Mouse (Mus musculus) gastrocnemius, postnatal 10 days (tissue): ENCODE measurements around the gene Dnmt3l. TPM values are rescaled to one million over a fixed set of nuclear protein-coding genes. Genes with fewer than 3 reads are reported as not detected.
A peak's percentile ranks its signal among the peaks of the same experiment; 100 is the strongest.
"Not testable (repeated sequence)": the region's sequence is repeated elsewhere in the genome, so short reads cannot be mapped to it uniquely, and the experiment has no call there.

ENCODE experiments used
- DNase-seq: peaks from one replicate; pipeline ENCODE4 v3.0.0; 2021; ENCODE audit warnings: mixed read lengths
- total RNA-seq, 2 experiments: library from RNA; stranded (reverse); gene quantifications; 2 replicates each; pipeline ENCODE4 v1.2.3; 2021

Gene Dnmt3l
- total RNA-seq, 2 experiments from 2014 or later = not detected

- no peak for DNase-seq
Observed at GRCm38 (mm10) chr10:78085711-78086110, 44.0 kb downstream of the Dnmt3l start.

- DNase-seq = no peak
Observed at GRCm38 (mm10) chr10:78086444-78087061, 44.8 kb downstream of the Dnmt3l start.

- DNase-seq = no peak
Observed at GRCm38 (mm10) chr10:78087101-78087511, 45.4 kb downstream of the Dnmt3l start.

GRCm38 (mm10) chr10:78090246-78090645 is 48.5 kb downstream of the Dnmt3l start:
- DNase-seq = no peak

GRCm38 (mm10) chr10:78090706-78091491 is 49.2 kb downstream of the Dnmt3l start:
- DNase-seq = no peak

- DNase-seq = no peak
Observed at GRCm38 (mm10) chr10:78091865-78092724, 50.3 kb downstream of the Dnmt3l start.

- no peak for DNase-seq
Observed at GRCm38 (mm10) chr10:78092725-78093029, 50.9 kb downstream of the Dnmt3l start.

GRCm38 (mm10) chr10:78095221-78095620 is 53.5 kb downstream of the Dnmt3l start:
- DNase-seq = no peak

- DNase-seq = no peak
Observed at GRCm38 (mm10) chr10:78095954-78096931, 54.5 kb downstream of the Dnmt3l start.

GRCm38 (mm10) chr10:78099860-78100259 is 58.1 kb downstream of the Dnmt3l start:
- DNase-seq = not testable (repeated sequence)

- no peak for DNase-seq
Observed at GRCm38 (mm10) chr10:78100989-78101780, 59.4 kb downstream of the Dnmt3l start.

GRCm38 (mm10) chr10:78104555-78105490 is 63.1 kb downstream of the Dnmt3l start:
- peak; percentile 51 for DNase-seq

GRCm38 (mm10) chr10:78105548-78105947 is 63.8 kb downstream of the Dnmt3l start:
- DNase-seq = no peak

Other genes starting within 250 kb of the Dnmt3l start
- not detected for gene Gm9639, start 246.9 kb upstream of the Dnmt3l start, total RNA-seq
- not detected for gene Gm19668, start 242.8 kb upstream of the Dnmt3l start, total RNA-seq
- gene Gm9507, start 230.1 kb upstream of the Dnmt3l start, total RNA-seq = not detected
- not detected for gene Gm2696, start 227.3 kb upstream of the Dnmt3l start, total RNA-seq
- not detected for gene Krtap10-4, start 214.9 kb upstream of the Dnmt3l start, total RNA-seq
- gene Krtap10-10, start 206.0 kb upstream of the Dnmt3l start, total RNA-seq = not detected
- not detected for gene Gm36176, start 195.1 kb upstream of the Dnmt3l start, total RNA-seq
- gene Gm10318, start 189.1 kb upstream of the Dnmt3l start, total RNA-seq = not detected
- not detected for gene Gm3285, start 180.0 kb upstream of the Dnmt3l start, total RNA-seq
- gene Lrrc3, start 139.4 kb upstream of the Dnmt3l start, total RNA-seq = under 1 TPM; 0.72 to 0.78 TPM
- under 1 TPM; 0.26 to 0.75 TPM for gene Trpm2, start 71.4 kb upstream of the Dnmt3l start, total RNA-seq
- 1 to 10 TPM; 5.1 to 6.3 TPM for gene 1810043G02Rik, start 63.4 kb upstream of the Dnmt3l start, total RNA-seq
- gene Pfkl, start 31.9 kb upstream of the Dnmt3l start, total RNA-seq = 10 to 100 TPM in 1 of 2 experiments, 1 to 10 TPM in 1; 9.7 to 12.2 TPM
- not detected for gene Aire, start 1.7 kb downstream of the Dnmt3l start, total RNA-seq
- gene Icosl, start 27.4 kb downstream of the Dnmt3l start, total RNA-seq = 1 to 10 TPM; 2.0 to 2.3 TPM
- gene D10Jhu81e, start 127.8 kb downstream of the Dnmt3l start, total RNA-seq = 100 to 1,000 TPM; 119 to 143 TPM
- gene Pwp2, start 143.2 kb downstream of the Dnmt3l start, total RNA-seq = 1 to 10 TPM; 8.6 to 8.8 TPM
- 10 to 100 TPM; 35.2 to 37.9 TPM for gene Trappc10, start 202.7 kb downstream of the Dnmt3l start, total RNA-seq